Mouse (Mus musculus) embryo, embryonic 9.5 days (tissue): ENCODE measurements at regions not wholly inside any gene's neighbourhood (a gene's known extent, or its start where the extent isn't known, plus 50 kb on each side); places are given as distances from the start of the nearest gene placed in this dataset.

Source experiments
- DNase-seq: peaks from one replicate; pipeline ENCODE4 v3.0.0-alpha.2; 2017; ENCODE audit errors: extremely low spot score

DNA sequence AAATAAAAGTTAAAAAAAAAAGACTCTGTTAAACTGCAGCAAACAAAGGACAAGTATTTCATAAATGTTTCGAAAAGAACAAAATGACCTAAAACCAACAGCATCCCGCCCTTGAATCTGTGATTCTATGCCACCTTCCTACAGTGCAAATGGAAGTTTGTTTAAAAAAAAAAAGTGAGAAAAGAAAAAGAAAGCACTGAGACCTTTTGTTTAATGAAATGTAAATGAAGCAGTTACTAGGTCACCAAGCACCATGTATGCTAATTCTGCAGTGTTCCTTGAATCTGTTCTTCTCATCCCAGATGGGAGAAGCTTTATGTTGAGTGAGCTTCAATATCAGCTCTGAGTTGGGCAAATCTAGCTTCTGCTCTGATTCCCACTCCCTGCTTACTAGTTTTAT, 64.8 kb downstream of the Dnajb9 start:
- no peak for DNase-seq

DNA sequence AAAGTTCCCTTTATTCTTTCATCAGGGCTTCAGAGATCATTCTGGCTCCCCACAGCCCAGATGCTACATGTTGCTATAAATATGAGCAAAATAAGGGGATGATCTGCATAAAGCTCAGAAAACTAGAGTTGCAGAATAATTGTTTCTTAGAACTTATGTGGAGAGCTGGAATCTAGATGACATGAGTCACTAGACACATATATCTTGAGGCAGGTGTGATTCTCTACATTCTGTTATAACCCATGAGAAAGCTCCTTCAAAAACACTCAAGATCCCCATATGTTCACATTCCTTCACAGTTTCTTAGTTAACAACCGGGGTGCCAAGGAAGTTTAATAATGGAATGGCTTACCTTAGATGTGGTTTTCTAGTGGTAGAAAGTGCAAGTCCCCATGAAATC, 71.1 kb downstream of the Dnajb9 start:
- DNase-seq = no peak

DNA sequence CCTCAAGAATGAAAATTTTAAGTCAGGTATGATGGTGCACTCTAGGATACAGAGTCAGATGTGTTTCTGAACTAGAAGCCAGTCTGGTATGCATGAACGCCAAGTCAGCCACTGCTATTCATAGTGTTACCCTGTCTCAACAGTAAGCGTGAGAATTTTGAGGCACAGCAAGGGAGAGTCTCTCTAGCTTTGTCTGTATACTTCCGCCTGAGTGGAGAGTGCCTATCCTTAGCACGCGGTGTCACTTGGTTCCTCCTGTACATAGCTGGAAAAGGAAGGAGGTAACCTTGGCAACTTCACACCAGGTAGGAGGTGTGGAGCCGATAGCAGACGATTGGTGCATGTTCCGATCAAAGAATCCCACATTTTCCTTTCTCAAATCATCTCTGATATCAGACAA, 81.3 kb downstream of the Dnajb9 start:
- DNase-seq = no peak

DNA sequence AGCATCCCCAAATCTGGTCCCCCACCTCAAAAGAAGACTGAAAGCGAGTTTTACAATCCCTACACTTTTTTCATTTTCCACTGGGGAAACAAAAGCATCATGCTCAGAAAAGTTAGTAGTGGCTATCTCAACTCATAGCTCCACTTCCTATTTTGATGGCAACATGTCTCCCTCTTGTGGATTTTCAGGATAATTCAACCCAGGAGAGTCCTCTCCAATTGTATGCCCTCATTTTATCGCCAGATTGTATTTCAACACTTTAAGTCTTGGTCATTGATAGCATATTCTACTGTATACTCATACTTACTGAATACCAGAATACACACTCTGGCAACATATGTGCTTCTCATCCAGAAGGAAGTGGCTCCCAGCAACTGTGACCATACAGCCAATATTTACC, 105.0 kb downstream of the Dnajb9 start:
- DNase-seq = peak; percentile 15

DNA sequence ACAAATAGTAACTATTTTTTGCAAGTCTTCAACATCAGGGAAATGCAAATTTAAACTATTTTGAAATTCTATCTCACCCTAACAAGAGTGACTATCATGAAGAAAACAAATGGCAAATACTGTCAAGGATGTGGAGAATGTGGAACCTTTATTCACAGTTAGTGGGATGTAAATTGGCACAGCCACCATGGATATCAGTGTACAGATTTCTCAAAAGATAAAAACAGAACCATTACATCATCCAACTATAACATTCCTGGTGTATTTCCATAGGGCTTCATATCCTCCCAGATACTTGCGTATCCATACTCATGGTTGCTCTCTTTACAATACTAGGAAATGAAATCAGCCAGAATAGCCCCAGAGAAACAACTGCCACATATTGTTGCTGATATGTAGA, 110.9 kb downstream of the Dnajb9 start:
- no peak for DNase-seq

DNA sequence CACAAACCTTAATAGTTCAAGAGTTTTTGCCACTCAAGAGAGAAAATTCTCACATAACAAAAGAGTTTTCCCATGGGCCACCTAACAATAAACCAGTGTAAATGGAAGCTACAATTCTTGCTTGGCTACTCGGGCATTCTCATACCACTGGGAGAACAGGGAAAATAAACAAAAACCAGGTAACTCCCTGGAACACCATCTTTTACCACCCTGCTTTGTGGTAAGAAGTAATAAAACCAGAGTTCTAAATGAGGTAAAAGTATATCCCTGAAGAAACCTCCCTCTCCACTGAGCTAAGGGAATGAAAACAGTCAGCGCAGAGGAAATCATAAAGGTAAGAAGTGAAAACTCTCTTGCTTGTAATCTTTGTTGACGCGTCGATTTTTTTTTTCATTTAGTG, 138.4 kb downstream of the Dnajb9 start:
- DNase-seq = no peak

DNA sequence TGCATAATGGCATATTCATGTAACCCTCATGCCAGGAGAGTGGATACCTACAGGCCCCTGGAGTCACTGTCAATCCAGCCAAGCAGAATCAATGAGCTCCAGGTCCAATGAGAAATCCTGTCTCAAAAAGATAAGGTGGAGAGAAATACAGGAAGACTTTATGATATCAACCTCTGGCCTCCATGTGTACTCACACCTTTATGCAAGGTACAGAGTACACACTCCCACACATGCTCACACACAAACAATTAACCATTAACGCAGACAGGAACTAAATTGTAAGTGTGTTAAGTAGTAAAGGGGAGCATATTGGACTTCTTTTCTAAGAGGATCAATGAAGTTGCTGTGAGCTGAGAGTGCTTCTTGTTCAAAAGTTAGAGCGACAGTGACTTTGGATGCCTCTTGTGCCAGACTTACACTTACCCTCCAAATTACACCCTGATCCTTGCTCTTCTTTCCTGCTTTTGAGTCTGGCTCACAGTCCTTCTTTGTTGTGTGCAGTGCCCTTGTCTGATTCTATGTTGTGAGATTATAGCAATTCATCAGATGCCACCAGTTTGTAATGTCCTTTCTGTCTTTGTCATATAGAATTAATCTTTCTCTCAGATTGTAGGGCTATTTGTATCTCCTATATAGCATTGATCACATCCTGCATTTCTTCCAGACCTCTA, 153.5 kb downstream of the Dnajb9 start:
- DNase-seq = no peak

DNA sequence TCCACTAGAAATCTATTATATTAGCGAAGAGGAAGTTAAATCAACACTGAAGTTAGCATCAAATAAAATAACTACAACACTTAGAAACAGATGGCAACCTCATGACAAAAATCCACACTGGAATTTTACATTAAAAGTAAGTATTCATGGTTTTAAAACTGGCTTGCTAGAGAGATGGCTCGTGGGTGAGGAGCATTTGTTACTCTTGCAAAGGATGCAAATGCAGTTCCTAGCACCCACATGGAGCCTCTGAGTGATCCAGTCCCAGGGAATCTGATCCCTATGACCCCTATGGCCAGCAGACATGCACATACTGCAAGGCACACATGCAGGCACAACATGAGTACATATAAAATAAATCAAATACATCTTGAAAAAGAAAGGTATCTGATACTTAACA, 164.3 kb downstream of the Dnajb9 start:
- no peak for DNase-seq

DNA sequence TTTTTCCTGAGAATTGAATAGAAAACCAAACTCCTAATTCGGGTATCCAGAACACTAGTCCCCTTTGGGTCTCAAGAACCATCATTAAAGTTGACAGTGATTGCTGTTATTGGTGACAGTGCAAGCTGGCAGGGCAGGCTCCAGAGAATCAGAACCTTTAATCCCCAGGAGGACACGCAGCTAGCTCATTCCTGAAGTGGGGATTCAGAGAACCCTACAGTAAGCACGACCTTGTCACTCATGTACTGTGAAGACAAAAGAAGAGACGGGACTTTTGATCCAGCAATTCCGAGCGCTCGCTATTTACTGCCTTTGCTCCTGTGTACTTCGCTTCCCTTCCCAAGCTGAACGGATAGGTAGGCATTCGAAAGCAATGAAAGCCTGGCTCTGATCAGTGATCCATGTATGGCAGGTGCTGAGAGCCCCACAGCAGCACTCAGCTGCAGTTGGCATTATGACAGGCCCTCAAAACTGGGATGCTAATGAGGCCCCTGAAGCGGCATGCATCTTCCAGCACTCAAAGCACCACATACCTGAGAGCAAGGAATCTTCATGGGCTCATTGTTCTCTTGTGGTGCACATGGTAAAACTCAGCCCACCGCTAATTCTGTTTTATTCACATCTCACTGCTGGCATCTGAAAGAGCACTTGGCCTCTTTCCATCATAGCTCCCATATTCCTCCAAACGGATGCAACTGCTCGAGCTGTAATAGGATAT, 165.6 kb downstream of the Dnajb9 start:
- no peak for DNase-seq

DNA sequence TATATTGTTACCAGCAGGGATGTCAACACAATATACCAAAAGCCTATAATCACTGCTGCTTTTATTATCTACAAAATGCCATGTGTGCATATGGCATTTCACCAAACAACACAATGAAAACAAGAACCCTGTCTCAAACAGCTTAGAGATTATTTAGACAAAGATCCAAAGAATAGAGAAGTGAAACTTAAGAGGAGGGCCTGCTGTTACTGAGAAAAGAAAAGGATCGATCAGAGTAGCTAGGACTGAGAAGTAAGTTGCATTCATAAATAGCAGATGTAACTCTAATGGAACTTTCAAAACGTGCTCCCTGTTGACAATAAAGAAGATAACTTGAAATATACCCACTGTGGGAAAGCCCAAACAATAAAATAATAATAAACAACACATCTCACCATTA, 203.3 kb downstream of the Dnajb9 start:
- no peak for DNase-seq

DNA sequence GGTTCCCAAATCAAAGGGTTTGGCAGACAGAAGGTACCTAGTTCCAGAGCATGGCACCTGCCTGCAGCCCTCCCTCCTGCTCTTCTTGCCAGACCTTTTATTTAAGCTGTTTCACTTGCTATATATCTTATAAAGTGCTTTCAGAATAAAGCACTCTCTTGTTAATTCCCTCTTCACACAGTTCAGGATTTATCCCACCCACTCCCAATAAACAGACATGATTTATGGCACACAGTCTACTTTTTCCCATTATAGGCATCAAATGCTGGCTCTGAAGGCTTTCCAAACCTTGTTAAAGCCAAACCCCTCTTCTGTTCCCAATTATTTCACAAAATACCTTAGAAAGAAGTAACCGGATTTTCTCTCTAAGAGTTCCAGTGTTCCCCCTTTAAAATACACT, 226.6 kb downstream of the Dnajb9 start:
- DNase-seq = no peak

DNA sequence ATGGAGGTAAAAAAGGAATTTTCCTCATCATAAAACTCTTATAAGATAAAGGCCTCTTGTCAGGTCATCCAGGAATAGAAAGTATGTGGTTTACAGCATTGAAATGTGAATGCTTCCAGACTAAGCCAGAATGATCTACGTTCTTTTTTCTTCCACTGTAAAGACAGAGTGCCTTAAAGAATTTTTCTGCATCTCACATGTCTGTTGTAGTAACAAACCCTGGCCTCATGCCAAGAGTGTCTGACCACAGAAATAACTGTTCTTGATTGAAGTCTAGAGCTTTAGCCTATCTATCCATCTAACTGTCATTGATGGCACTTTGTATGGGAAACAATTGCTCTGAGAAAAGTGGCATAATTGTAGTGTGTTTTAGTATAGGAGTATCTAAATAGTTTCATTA, 246.2 kb downstream of the Dnajb9 start:
- DNase-seq = no peak

DNA sequence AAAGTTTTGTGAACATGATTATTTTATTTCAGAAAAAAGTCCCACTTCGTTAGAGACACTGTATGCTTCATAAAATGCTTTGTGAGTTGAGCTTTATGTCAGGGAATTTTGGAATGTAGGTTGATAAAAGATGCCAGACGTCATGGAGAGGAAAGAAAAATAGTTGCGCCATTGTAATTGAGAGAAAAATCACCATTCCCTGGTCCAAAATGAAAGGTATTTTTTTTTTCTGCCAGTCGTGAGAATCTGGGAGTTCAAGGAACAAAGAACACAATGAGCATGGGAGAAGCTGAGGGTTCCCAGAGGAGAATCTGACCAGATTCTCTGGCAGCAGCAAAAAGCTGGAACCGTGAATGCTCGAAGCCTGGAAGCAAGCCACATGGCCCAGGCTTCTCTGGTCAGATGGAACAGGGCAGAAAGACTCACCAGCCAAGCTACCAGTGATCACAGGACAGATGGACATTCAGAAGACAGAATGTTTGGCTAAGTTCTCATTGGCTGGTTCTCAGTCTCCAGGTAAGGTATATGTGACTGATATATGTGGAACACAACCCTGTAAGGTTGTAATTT, 247.5 kb downstream of the Dnajb9 start:
- no peak for DNase-seq

DNA sequence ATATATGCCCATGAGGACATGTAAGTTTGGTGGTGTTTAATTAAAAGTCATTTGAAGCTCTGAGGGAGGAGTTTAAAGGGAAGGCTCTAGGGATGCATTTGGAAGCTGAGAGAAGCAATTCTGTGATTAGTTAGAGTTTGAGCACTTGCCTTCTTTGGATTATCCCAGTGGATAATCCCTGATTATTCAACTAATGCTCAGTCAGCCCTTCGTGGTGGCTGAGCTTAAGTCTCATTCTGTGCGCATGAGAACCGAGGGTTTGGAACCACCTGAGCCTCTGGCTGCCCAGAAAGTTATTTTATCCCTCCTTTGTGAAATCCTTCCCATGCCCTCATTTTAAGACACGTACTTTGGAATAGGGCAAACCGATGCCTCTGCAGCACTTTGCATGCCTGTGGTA, 285.9 kb downstream of the Dnajb9 start:
- no peak for DNase-seq

DNA sequence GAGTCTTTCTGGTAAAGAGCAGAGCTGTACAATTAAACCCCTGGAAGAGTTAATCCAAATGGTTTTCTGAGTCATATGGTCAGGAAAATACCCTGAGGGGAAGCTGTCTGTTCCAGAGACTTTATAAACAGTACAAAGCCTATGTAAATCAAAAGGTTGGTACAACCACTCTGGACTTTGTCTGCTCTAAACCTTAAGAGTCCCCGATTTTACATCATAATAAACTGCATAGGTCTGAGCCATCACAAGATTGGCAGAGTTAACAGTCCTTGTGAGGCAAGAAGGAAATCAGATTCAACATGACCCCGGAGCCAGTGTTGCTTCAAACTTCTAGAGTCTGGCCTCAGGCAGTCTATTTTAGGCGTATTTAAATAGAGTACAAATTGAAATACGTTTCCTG, 289.7 kb downstream of the Dnajb9 start:
- no peak for DNase-seq

DNA sequence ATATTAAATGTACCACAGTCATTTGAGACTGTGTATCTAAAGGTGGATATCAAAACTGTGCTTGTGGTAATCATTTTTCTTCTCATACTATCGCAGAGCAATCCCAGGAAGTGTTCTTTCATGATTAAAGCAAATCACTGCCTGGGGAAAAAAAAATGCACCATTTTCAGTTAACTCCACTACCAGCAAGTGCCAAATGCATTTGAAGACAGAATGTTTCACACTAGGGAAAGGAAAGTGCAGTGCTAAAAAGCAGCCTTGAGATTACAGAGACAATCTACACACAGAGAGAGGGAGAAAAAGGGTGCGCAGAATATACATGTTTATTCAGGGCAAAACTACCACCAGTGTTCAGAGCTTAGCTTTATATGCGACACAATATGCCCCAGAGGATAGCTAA, 291.0 kb downstream of the Dnajb9 start:
- DNase-seq = no peak

DNA sequence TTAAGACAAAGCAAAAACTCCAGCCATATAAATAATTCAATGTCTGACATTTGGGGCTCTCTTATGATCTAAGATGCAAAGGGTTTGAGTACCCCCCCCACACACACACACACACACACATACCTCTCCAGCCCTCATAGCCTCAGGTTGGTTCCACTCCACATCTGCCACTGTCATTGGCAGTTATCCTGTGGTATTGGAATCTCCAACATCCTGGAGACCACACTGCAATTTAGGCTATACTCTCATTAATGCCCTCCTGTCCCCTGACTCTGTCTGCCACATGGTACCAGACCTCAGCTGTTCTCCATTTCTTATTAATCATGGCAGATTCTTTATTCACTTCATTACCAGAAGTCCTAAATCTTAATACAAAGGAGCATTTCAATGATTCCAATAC, 293.3 kb downstream of the Dnajb9 start:
- no peak for DNase-seq

DNA sequence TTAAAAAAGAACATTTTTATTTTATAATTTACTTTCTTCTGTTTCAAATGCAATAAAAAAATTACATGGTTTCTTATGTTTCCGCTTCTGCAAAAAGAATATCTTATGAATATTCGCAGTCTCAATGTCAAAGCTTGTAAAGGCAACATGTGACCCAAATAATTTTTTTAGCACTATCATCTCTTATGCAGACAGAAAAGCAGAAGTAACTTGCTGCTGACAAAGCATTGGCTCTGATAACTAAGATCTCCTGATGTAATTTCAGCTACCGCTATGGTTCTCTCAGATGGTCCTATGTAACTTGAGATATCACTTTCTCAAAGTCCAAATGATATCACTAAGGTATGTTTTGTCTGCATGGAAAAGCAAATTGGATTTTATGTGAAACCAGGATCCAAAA, 310.9 kb downstream of the Dnajb9 start:
- no peak for DNase-seq

DNA sequence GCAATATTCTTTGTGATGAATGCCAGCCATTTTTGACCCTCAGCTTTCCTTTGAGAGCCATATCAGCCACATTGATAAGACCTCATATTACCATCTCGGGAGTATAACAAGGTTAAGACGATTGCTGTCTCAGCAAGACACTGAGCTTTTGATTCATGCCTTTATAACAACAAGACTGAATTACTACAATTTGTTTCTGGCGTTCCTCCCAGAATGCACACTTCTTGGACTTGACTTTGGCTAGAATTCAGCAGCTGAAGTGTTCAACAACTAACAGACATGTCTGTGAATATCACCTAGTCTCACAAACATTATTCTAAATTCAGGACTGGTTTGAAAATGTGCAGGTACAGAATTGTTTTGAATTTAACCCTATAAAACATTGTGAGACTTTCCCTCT, 324.5 kb downstream of the Dnajb9 start:
- DNase-seq = no peak

DNA sequence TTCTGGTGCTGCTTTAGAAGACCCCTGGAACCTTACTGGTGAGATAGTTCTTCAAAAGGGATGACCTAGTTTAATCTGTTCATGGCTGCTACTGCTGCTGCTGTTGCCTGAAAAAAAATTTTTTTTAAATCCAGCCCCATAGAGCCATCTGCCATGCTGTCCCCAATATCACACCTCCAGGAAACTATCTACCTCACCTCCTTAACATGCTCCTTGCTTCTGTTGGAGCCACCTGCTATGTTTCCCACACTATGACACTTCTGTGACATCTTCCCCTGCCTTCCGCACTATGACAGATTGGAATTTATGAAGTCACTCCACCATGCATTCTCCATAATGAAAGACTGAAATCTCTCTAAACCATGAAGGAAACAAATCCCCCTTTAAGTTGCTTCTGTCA, 349.6 kb downstream of the Dnajb9 start:
- DNase-seq = no peak

DNA sequence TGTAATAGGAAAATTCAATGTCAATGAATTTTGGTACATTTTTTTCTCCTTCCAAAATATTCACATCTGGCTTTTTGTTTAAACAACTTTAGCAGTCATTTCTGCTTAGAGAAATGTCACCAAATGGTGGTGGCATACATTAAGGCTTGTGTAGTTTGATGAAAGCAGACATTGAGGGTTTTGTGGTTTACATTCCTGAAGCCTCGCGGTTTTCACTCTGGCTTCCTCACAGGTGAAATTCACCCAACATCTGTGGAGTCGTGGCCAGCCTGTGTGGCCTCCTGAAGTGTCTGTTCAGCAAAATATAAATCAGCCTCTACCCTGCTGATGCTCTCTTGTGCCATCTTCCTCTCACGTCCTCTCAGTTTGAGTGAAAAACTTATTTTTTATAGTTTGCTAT, 353.8 kb downstream of the Dnajb9 start:
- DNase-seq = no peak

DNA sequence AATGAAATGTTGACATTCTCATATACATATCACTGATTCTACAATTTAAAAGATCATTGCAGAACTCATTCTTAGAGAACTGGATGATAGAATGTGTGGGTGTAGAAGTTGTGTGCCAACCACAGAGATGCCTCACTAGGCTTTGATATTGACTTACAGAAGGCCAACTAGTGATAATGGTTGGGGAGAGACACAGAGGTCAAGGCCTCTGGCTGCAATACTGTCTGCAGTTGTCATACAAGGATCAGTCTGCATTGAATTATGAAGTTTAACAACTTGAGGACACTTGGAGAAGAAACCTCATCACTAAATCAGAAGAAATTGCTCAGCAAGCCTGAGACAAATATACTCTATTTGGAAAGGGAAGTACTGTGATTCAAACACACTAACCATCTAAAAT, 357.9 kb downstream of the Dnajb9 start:
- no peak for DNase-seq

DNA sequence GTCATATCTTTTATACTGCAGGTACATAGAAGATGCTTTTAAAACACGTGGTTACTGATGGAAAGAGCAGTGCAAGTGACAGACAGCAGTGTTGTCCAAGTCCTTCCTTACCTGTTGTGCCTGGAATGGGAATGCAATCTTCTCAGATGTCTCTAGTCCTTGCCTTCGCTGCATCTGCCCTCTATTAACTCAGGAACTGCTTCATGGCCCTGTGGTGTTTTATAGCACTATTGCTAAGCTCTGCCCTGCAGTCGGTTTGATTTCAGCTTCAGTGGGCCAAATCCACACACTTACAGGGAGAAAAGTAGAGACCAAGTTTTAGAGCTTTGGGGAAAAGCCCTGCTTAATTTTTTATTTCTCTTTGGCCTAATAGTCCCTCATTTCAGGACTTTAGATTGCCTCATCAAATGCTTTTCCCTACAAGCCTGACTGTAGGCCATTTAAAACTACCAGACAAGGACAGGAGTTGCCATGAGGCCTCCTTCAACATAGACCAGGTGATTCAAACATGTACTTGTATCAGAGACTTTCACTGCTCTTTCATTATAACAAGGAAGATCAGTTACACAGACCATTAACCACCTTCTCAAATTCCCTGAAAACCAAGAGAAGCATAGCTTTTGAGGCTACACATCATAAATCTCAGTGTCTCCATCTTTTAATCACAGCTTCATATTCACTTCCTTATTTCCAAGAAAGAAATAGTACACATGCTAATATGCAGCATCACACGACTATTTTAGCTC, 358.7 kb downstream of the Dnajb9 start:
- no peak for DNase-seq
